Comparison of ENCODE assay signal across 25 mouse cellular contexts in the genomic region with DNA sequence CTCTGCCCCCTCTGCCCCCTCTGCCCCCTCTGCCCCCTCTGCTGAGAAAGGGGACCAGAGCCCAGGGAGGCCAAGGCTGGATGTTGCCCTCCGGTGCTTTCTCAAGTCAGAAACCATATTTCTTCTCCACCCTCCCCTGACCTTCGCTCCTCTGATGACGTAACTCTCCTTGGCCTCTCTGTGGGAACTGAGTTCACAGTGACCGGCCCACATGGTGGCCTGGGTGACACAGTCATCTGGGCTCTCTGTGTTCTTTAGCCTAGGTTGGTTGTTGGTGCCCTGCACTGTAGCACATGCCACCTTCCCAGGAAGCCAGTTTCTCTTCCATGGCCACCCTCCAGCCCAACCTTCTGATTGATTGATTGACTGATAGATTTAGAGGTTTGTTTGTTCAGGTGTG. TPM values are rescaled to one million over a fixed set of nuclear protein-coding genes. Genes with fewer than 3 reads are reported as not detected.
A peak's percentile ranks its signal among the peaks of the same experiment; 100 is the strongest.
DNase-seq lines count a peak whose midpoint lies in the region; ATAC-seq and TF ChIP-seq lines count a peak whose summit lies in the region.
"Had no signal": no experiment of that assay in that cellular context is flagged by ENCODE, and none has a peak within 500 bp of the region (broad histone marks: within the 10 kb centered on the region; RNA-seq: fewer than 3 reads in every experiment).

No protein-coding gene starts in this region.

- no peak overlapping the region for H3K27ac ChIP-seq in liver, adult 2 months (replicated peaks; ENCODE audit: insufficient read depth, low read depth, low read length)
- no peak overlapping the region for H3K27ac ChIP-seq in hindbrain, embryonic 13.5 days
- H3K27ac ChIP-seq in hindbrain, embryonic 14.5 days, result no peak overlapping the region
- H3K27ac ChIP-seq: embryonic facial prominence, embryonic 10.5 days; forebrain, embryonic 12.5 days; heart, embryonic 13.5 days; hindbrain, embryonic 15.5 days had no signal

- no peaks in the 10 kb centered on the region for H3K79me2 ChIP-seq in liver, adult 2 months (ENCODE audit: control insufficient read depth, insufficient read depth, low read length)

- TF ChIP-seq CTCF in liver, adult 2 months (IDR thresholded peaks at IDR 0.05; ENCODE audit: low read depth, low read length), result no peak

- H3K36me3 ChIP-seq in liver, adult 2 months (ENCODE audit: control insufficient read depth, insufficient read depth, low read length), result no peaks in the 10 kb centered on the region
- no peaks in the 10 kb centered on the region for H3K36me3 ChIP-seq in hindbrain, embryonic 13.5 days
- H3K36me3 ChIP-seq in hindbrain, embryonic 14.5 days (replicated peaks; ENCODE audit: control insufficient read depth, insufficient read depth), result no peaks in the 10 kb centered on the region
- H3K36me3 ChIP-seq: embryonic facial prominence, embryonic 10.5 days; forebrain, embryonic 12.5 days; G1E; heart, embryonic 13.5 days; hindbrain, embryonic 15.5 days had no signal

- DNase-seq in adrenal gland, adult 2 months, result peak; percentile 85
- DNase-seq in adrenal gland, adult 18-20 months (ENCODE audit: low spot score in 2 of 2), result no peak
- peak; percentile 85 for DNase-seq in liver, adult 2 months (ENCODE audit: extremely low read depth, low read depth, low spot score)
- DNase-seq in liver, result no peak
- DNase-seq in large intestine, adult 2 months (ENCODE audit: low read depth, low spot score), result peak; percentile 78
- DNase-seq in right cerebral cortex, postnatal 14 days, result no peak
- no peak for DNase-seq in hindbrain, embryonic 14.5 days (ENCODE audit: low spot score)
- DNase-seq: cerebellum, adult 18-20 months; cerebellum, postnatal 36 days; gastrocnemius, postnatal 10 days; heart, adult 18-20 months; kidney, adult 18-20 months; left cerebral cortex, postnatal 4 days; lung, adult 18-20 months; lung, postnatal 36 days; thymus, adult 2 months had no signal

- no peak for ATAC-seq in hindbrain, embryonic 13.5 days (ENCODE audit: low FRiP score)
- no peak for ATAC-seq in hindbrain, embryonic 14.5 days (ENCODE audit: low FRiP score)
- ATAC-seq: activated CD4-positive, CD25-positive, alpha-beta regulatory T cell, adult 4 months had no signal

- no peaks in the 10 kb centered on the region for H3K9me3 ChIP-seq in hindbrain, embryonic 13.5 days
- H3K9me3 ChIP-seq in hindbrain, embryonic 14.5 days (ENCODE audit: control insufficient read depth, low read length), result no peaks in the 10 kb centered on the region
- H3K9me3 ChIP-seq: embryonic facial prominence, embryonic 10.5 days; forebrain, embryonic 12.5 days; G1E; heart, embryonic 13.5 days; hindbrain, embryonic 15.5 days had no signal

- H3K4me3 ChIP-seq in liver, adult 2 months (ENCODE audit: insufficient read depth, low read depth, low read length), result no peak overlapping the region
- no peak overlapping the region for H3K4me3 ChIP-seq in hindbrain, embryonic 13.5 days
- H3K4me3 ChIP-seq in hindbrain, embryonic 14.5 days (replicated peaks; ENCODE audit: low read length), result no peak overlapping the region
- H3K4me3 ChIP-seq: embryonic facial prominence, embryonic 10.5 days; forebrain, embryonic 12.5 days; heart, embryonic 13.5 days; hindbrain, embryonic 15.5 days had no signal

- H3K27me3 ChIP-seq in liver, adult 2 months (ENCODE audit: control insufficient read depth, insufficient read depth, low read length), result no peaks in the 10 kb centered on the region
- H3K27me3 ChIP-seq in hindbrain, embryonic 13.5 days, result peaks cover 50% of the 10 kb centered on the region
- peaks cover 32% of the 10 kb centered on the region for H3K27me3 ChIP-seq in hindbrain, embryonic 14.5 days (ENCODE audit: control insufficient read depth, insufficient read depth, low read length)

- WGBS in liver, adult 2 months, result 20% methylated on average over 4 of the region's 4 CpGs
- WGBS in large intestine, adult 2 months, result 42% methylated on average over 4 of the region's 4 CpGs
- 75% methylated on average over 4 of the region's 4 CpGs for WGBS in hindbrain, embryonic 13.5 days
- WGBS in hindbrain, embryonic 14.5 days, result 75% methylated on average over 4 of the region's 4 CpGs

- peaks cover 12% of the 10 kb centered on the region for H3K4me1 ChIP-seq in liver, adult 2 months (ENCODE audit: control insufficient read depth, insufficient read depth, low read length)
- peaks cover 9% of the 10 kb centered on the region for H3K4me1 ChIP-seq in hindbrain, embryonic 13.5 days (replicated peaks)
- no peaks in the 10 kb centered on the region for H3K4me1 ChIP-seq in hindbrain, embryonic 14.5 days (replicated peaks; ENCODE audit: control insufficient read depth, insufficient read depth, low read length)

- TF ChIP-seq POLR2A in liver, adult 2 months (IDR thresholded peaks at IDR 0.05; ENCODE audit: extremely low read depth, insufficient read depth, low read length), result no peak

- H3K4me2 ChIP-seq in hindbrain, embryonic 13.5 days, result no peak overlapping the region
- no peak overlapping the region for H3K4me2 ChIP-seq in hindbrain, embryonic 14.5 days (replicated peaks)
- H3K4me2 ChIP-seq: forebrain, embryonic 12.5 days; heart, embryonic 13.5 days; hindbrain, embryonic 15.5 days; liver, embryonic 11.5 days had no signal

- H3K9ac ChIP-seq in liver, adult 2 months (ENCODE audit: low read depth, low read length), result no peak overlapping the region
- no peak overlapping the region for H3K9ac ChIP-seq in hindbrain, embryonic 13.5 days
- H3K9ac ChIP-seq in hindbrain, embryonic 14.5 days, result no peak overlapping the region
- H3K9ac ChIP-seq: forebrain, embryonic 12.5 days; heart, embryonic 13.5 days; hindbrain, embryonic 15.5 days had no signal

RNA-seq across cellular contexts. Expression of a gene that starts 32.4 kb away (rescaled TPM):
- total RNA-seq in adrenal gland, adult 2 months (2021), result 1 to 10 TPM; 5.4 to 9.2 TPM
- polyA plus RNA-seq in adrenal gland, adult 2 months (2012; rRNA removed), result 8.5 and 8.6 TPM in 2 replicates
- 10 to 100 TPM in 1 of 2 experiments, 1 to 10 TPM in 1; 7.0 to 11.1 TPM for total RNA-seq in adrenal gland, adult 18-20 months (2021)
- total RNA-seq in liver, adult 2 months (2014; rRNA removed), result 0.09 and 0.13 TPM in 2 replicates
- 0.65 TPM in 2 replicates for polyA plus RNA-seq in liver, adult 2 months (2012; rRNA removed)
- polyA plus RNA-seq in large intestine, adult 2 months (2012; rRNA removed), result 0.83 and 1.1 TPM in 2 replicates
- polyA plus RNA-seq in hindbrain, embryonic 13.5 days (2015; fragmentation: Nextera tagmentation; extraction: Ambion mirVana), result 13.4 and 13.5 TPM in 2 replicates
- polyA plus RNA-seq in hindbrain, embryonic 14.5 days (2014; fragmentation: Nextera tagmentation; extraction: Ambion mirVana), result 17.7 and 20.9 TPM in 2 replicates
- polyA plus RNA-seq: activated CD4-positive, CD25-positive, alpha-beta regulatory T cell, adult 4 months had no signal

RNA-seq across cellular contexts. Expression of a gene that starts 43.1 kb away (rescaled TPM):
- total RNA-seq in adrenal gland, adult 2 months (2021), result 1 to 10 TPM; 1.4 to 3.6 TPM
- polyA plus RNA-seq in adrenal gland, adult 2 months (2012; rRNA removed), result 2.1 and 2.4 TPM in 2 replicates
- 1 to 10 TPM; 1.7 to 1.8 TPM for total RNA-seq in adrenal gland, adult 18-20 months (2021)
- total RNA-seq in liver, adult 2 months (2014; rRNA removed), result 0.07 TPM in 1 of 2 replicates, not detected in the other
- polyA plus RNA-seq in liver, adult 2 months (2012; rRNA removed), result not detected in 2 replicates
- polyA plus RNA-seq in large intestine, adult 2 months (2012; rRNA removed), result 0.22 and 0.36 TPM in 2 replicates
- polyA plus RNA-seq in hindbrain, embryonic 13.5 days (2015; fragmentation: Nextera tagmentation; extraction: Ambion mirVana), result 37.5 and 40.2 TPM in 2 replicates
- polyA plus RNA-seq in hindbrain, embryonic 14.5 days (2014; fragmentation: Nextera tagmentation; extraction: Ambion mirVana), result 29.7 and 32.2 TPM in 2 replicates
- total RNA-seq: heart, adult 18-20 months; heart, postnatal 25 days had no signal
- polyA plus RNA-seq: liver, embryonic 11.5 days had no signal

RNA-seq across cellular contexts. Expression of a gene that starts 52.5 kb away (rescaled TPM):
- 10 to 100 TPM; 25.6 to 84.9 TPM for total RNA-seq in adrenal gland, adult 2 months (2021)
- polyA plus RNA-seq in adrenal gland, adult 2 months (2012; rRNA removed), result 37.6 and 50.8 TPM in 2 replicates
- 10 to 100 TPM; 34.1 to 75.0 TPM for total RNA-seq in adrenal gland, adult 18-20 months (2021)
- total RNA-seq in liver, adult 2 months (2014; rRNA removed), result 2.1 and 8.3 TPM in 2 replicates
- polyA plus RNA-seq in liver, adult 2 months (2012; rRNA removed), result 1.4 and 1.8 TPM in 2 replicates
- 18.3 and 23.8 TPM in 2 replicates for polyA plus RNA-seq in large intestine, adult 2 months (2012; rRNA removed)
- polyA plus RNA-seq in hindbrain, embryonic 13.5 days (2015; fragmentation: Nextera tagmentation; extraction: Ambion mirVana), result 8.0 and 8.1 TPM in 2 replicates
- polyA plus RNA-seq in hindbrain, embryonic 14.5 days (2014; fragmentation: Nextera tagmentation; extraction: Ambion mirVana), result 6.2 and 8.0 TPM in 2 replicates

RNA-seq across cellular contexts. Expression of a gene that starts 54.8 kb away (rescaled TPM):
- total RNA-seq in adrenal gland, adult 2 months (2021), result 10 to 100 TPM; 50.9 to 53.0 TPM
- polyA plus RNA-seq in adrenal gland, adult 2 months (2012; rRNA removed), result 121 and 154 TPM in 2 replicates
- total RNA-seq in adrenal gland, adult 18-20 months (2021), result 10 to 100 TPM; 25.6 to 44.1 TPM
- total RNA-seq in liver, adult 2 months (2014; rRNA removed), result 6.1 and 6.9 TPM in 2 replicates
- polyA plus RNA-seq in liver, adult 2 months (2012; rRNA removed), result 13.2 and 14.1 TPM in 2 replicates
- polyA plus RNA-seq in large intestine, adult 2 months (2012; rRNA removed), result 26.3 and 26.5 TPM in 2 replicates
- polyA plus RNA-seq in hindbrain, embryonic 13.5 days (2015; fragmentation: Nextera tagmentation; extraction: Ambion mirVana), result 42.3 and 44.0 TPM in 2 replicates
- polyA plus RNA-seq in hindbrain, embryonic 14.5 days (2014; fragmentation: Nextera tagmentation; extraction: Ambion mirVana), result 33.7 and 33.8 TPM in 2 replicates

Comparison
In these comparisons a context has a peak if more than half of its experiments do, and no peak if none do; other contexts are left out.
1. DNase-seq: peak in adrenal gland, adult 2 months (single experiment), liver, adult 2 months (single experiment) and large intestine, adult 2 months (single experiment); none in adrenal gland, adult 18-20 months (0 of 2), liver (single experiment), right cerebral cortex, postnatal 14 days (single experiment) and hindbrain, embryonic 14.5 days (single experiment).